ENCODE assay signal across 9 mouse cellular contexts in genomic region chr14:55458273-55458672, GRCm38 (mm10). TPM values are rescaled to one million over a fixed set of nuclear protein-coding genes. Genes with fewer than 3 reads are reported as not detected.
DNase-seq lines count a peak whose midpoint lies in the region; ATAC-seq lines count a peak whose summit lies in the region.
"Had no signal": no experiment of that assay in that cellular context is flagged by ENCODE, and none has a peak within 500 bp of the region (broad histone marks: within the 10 kb centered on the region; RNA-seq: fewer than 3 reads in every experiment).

No protein-coding gene starts in this region.

- ATAC-seq in heart, embryonic 12.5 days (ENCODE audit: insufficient number of reproducible peaks, low FRiP score) = no peak

- no peak overlapping the region for H3K27ac ChIP-seq in heart, embryonic 12.5 days (ENCODE audit: poor library complexity, severe bottlenecking)
- H3K27ac ChIP-seq: midbrain, embryonic 12.5 days had no signal

- 17% methylated on average over 10 of the region's 10 CpGs for WGBS in heart, embryonic 12.5 days

- DNase-seq in heart, adult 18-20 months = peak; percentile 45 to 74
- peak; percentile 63 for DNase-seq in T-cell, adult 2 months (ENCODE audit: low spot score)
- DNase-seq in cerebellum, postnatal 25 days = peak; percentile 78 to 88
- DNase-seq in gastrocnemius, postnatal 10 days = peak; percentile 54
- DNase-seq in layer of hippocampus, adult 9-11 months = peak; percentile 66
- DNase-seq in lung, postnatal 10 days = peak; percentile 73
- DNase-seq in spleen, adult 12 weeks (ENCODE audit: low spot score) = peak; percentile 61

- H3K4me1 ChIP-seq in heart, embryonic 12.5 days (replicated peaks) = no peaks in the 10 kb centered on the region
- H3K4me1 ChIP-seq: midbrain, embryonic 12.5 days had no signal

- no peak overlapping the region for H3K4me3 ChIP-seq in heart, embryonic 12.5 days
- H3K4me3 ChIP-seq: midbrain, embryonic 12.5 days had no signal

- no peak overlapping the region for H3K4me2 ChIP-seq in heart, embryonic 12.5 days
- H3K4me2 ChIP-seq: midbrain, embryonic 12.5 days had no signal

- no peaks in the 10 kb centered on the region for H3K36me3 ChIP-seq in heart, embryonic 12.5 days
- H3K36me3 ChIP-seq: midbrain, embryonic 12.5 days had no signal

- no peaks in the 10 kb centered on the region; the same call in none of the 2 replicates for H3K27me3 ChIP-seq in heart, embryonic 12.5 days (replicated peaks)
- H3K27me3 ChIP-seq: midbrain, embryonic 12.5 days had no signal

- no peak overlapping the region for H3K9ac ChIP-seq in heart, embryonic 12.5 days
- H3K9ac ChIP-seq: midbrain, embryonic 12.5 days had no signal

- H3K9me3 ChIP-seq in heart, embryonic 12.5 days (replicated peaks) = 0 out of 2 replicates have a peak, but pooled peaks cover 3% of the 10 kb centered on the region
- H3K9me3 ChIP-seq: midbrain, embryonic 12.5 days had no signal

RNA-seq across cellular contexts. Expression of gene Dhrs4, which starts 20.3 kb away (rescaled TPM):
- 100 to 1,000 TPM; 127 to 134 TPM for total RNA-seq in heart, adult 18-20 months (2021)
- 63.3 and 64.5 TPM in 2 replicates for polyA plus RNA-seq in heart, embryonic 12.5 days (2016; fragmentation: Nextera tagmentation; extraction: Ambion mirVana)
- total RNA-seq in gastrocnemius, postnatal 10 days (2021) = 10 to 100 TPM; 28.7 to 29.9 TPM

RNA-seq across cellular contexts. Expression of gene Carmil3, which starts 32.2 kb away (rescaled TPM):
- 1 to 10 TPM; 2.5 to 3.4 TPM for total RNA-seq in heart, adult 18-20 months (2021)
- polyA plus RNA-seq in heart, embryonic 12.5 days (2016; fragmentation: Nextera tagmentation; extraction: Ambion mirVana) = 2.4 and 2.6 TPM in 2 replicates
- 1 to 10 TPM; 2.5 to 3.9 TPM for total RNA-seq in gastrocnemius, postnatal 10 days (2021)

RNA-seq across cellular contexts. Expression of gene Cpne6, which starts 52.0 kb away (rescaled TPM):
- total RNA-seq in heart, adult 18-20 months (2021) = not detected
- 0.30 and 0.59 TPM in 2 replicates for polyA plus RNA-seq in heart, embryonic 12.5 days (2016; fragmentation: Nextera tagmentation; extraction: Ambion mirVana)
- under 1 TPM in 1 of 2 experiments, not detected in 1; 0.14 TPM for total RNA-seq in gastrocnemius, postnatal 10 days (2021)

Comparison
In these comparisons a context has a peak if more than half of its experiments do, and no peak if none do; other contexts are left out.
1. RNA of gene Dhrs4, which starts 20.3 kb away (total RNA-seq): 127 to 134 TPM in heart, adult 18-20 months; 28.7 to 29.9 TPM in gastrocnemius, postnatal 10 days; every median in the first group is over 4 times any median in the second.
2. Peak in every context shown above with its lines, with median percentiles within 50 percentile points of each other: DNase-seq.